Mouse (Mus musculus): ENCODE measurements around the gene Rps6kl1.

Rps6kl1 gene

DNA sequence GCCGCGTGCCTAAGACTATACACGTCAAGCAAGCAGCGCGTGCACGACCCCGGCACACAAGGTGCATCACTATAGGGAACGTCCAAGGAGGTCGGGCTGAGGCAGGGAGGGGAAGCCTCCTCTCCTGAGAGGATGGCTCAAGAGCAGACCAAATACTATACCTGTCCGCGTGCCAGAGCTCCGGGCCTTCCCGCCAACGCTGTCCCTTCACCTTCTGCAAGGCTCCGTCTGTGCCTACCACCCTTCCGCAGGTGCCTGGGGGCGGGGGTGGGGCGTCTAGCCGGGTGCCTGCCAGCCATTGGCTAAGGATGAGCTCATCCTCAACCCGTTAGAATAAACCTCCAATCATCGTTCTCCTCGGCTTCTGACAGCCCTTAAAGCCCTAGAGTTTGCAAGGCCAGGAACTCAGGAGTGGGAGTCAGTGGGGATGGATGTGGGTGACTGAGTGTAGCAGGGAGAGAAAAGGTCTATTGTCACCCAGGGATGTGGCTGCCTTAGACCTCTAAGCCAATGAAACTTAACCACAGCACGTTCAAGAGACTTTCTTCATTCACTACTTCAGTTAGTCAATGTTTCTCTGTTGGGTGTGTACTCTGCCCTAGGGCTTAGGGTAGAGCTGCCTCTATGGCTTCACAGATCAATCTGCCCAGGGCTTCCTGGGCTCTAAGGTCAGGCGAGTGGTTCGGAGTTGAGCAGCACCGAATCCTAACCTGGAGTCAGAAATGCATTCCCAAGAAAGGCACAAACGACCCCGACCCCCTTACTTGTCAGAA, at the start of gene Rps6kl1:
TSS of gene Rps6kl1 (minus strand) at position 263 of the 773 bp plus-strand sequence.
- no peak for DNase-seq (ENCODE audit: low spot score)

DNA sequence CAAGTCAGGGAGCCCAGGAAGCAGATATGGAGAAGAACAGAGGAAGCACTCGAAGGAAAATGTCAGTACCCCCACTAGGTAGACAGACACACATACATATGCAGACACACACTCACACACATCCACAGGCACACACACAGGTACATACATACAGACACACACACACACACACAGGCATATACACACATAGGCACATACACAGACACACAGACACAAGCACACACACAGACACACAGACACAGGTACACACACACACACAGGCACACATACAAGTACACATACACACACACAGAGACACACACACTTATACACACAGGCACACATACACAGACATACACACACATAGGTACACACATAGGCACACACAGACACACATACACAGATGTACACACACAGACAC, 48.9 kb upstream of the Rps6kl1 start:
- no peak for DNase-seq (ENCODE audit: low spot score)

DNA sequence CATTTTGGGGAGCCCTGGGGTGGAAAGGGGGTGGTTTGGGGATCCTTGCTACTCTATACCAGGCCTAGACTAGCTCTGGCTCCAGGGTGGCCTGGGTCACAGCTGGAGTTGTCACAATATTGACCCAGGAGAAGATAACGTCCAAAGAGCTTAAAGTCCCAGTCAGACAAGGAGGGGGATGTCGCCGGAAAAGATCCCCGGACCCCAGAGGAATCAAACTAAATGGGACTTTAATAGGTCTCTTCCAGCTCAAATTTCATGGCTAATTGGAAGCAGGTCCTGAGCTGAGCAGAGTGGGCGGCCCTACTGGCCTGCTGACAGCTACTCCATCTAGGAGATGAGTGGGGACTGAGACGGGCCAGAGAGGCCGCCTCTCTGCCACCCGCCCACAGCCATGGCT, 46.9 kb upstream of the Rps6kl1 start:
- no peak for DNase-seq (ENCODE audit: low spot score)

DNA sequence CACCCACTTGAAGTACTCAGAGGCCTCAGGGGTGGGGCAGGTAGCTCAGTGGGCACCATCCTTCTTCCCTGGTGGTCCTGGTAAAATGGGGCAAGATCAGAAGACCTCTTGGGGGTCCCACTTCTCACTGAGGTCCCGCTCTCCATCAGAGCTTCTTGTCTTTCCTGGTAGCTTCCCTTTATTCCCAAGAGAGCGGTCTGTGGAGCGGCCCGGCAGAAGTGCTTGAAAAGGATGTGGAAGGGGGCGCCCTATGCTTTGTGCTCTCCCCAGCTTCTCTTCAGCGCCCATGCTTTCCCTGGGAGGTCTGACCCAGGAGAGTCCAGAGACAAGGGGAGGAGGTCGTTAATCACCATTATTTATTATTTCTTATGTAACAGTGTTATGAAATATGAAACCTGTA, 46.3 kb upstream of the Rps6kl1 start:
- no peak for DNase-seq (ENCODE audit: low spot score)

DNA sequence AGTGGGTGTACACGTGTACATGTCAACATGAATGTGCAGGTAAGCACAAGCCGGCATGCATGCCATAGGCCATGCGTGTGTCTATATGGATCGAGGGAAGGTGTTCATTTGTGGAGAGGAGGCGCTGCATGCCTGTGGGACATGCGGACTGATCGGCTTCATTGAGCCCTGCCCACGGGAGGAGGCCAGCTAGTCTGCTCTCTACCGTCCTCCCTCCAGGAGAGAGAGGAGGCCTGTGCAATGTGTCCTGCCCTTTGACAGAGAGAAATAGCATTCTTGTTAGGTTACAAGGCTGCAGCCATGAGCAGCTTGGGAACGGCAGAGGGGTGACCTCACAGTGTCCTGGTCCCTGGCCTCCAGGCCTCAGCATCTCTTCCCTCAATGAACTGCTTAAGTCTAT, 45.1 kb upstream of the Rps6kl1 start:
- no peak for DNase-seq (ENCODE audit: low spot score)

DNA sequence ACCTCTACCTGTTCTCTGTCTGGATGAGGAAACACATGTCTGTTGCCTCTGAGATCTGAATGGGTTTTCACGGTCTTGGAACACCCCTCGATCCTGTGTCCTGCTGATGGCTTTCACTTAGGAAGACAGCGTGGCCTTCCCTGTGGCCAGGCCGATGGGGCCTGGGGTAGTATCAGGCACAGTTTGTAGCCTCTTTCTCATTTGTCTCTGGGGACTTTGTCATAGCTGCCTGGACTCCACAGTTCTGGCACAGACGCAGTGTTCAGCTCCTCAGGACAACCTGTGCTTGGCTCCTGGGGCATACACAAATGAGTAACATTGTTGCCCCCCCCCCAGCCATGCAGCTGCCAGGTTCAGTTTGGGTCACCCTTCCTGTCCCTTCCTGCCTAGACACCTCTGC, 44.0 kb upstream of the Rps6kl1 start:
- DNase-seq (ENCODE audit: low spot score): no peak

DNA sequence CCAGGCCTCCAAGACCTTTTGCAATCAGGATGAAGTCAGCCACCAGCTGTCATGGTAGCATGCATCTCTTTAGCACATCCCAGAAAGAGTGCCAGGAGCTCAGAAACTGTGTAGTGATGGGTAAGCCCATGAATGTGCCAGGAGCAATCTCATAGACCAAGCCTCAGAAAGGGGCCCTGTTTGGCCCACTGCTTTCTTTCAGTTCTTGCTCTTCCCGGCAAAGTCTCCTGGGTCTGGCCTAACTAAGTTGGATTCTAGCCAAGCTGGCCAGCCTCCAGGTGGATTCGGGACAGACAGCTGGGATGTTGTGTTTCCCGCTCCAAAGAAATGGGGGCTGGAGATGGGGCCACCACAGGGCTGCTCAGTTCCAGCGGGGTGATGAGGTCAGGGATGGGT, 43.6 kb upstream of the Rps6kl1 start:
- DNase-seq (ENCODE audit: low spot score): peak; percentile 50

DNA sequence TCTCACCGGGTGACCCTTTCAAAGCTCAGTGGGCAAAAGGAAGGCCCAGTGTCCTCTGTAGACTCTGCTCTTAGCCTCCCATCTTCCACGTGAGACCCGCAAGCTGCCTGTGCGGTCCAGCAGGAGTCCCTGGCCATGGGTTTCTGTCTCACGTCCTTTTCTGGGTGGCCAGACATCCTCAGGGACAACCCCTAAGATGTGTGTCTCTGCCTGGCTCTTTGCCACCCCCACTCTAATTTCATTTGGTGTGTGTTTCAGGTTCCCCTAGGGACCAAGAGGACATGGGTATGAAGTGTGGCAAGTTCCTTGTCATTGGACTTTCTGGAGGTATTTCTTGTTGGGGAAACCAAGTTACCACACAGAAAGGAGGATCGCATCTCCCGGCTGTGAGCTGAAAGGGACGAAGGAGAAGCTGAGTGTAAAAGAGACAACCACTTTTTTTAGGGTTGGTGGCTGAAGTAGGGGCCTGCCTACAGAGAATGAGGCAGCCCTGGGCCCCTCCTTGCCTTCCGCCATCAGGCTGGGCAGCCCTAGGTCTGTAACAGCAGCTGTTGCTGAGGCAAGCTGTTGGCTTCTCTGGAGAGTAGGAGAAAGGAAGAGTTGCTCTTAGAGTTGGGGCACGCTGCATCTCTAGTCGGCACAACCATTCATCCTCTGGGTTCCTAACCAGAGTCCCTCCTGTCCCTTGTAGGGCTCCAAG, 43.0 kb upstream of the Rps6kl1 start:
- DNase-seq (ENCODE audit: low spot score): no peak

DNA sequence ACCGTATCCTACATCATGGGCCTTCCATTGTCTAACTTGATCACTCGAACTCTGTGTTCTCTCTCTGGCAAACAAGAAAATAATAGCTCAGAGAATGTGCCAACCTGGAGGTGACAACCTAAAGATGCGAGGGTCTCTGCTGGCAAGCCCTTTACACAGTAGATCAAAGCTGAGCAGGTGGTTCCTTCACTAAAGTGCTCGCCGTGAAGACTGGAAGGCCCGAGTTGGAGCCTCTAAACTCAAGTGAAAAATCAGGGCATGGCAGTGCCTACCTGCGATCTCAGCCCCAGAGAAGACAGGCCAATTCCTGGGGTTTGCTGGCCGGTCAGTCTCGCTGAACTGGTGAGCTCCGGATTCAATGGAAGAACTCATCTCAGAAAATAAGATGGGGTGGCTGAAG, 42.1 kb upstream of the Rps6kl1 start:
- no peak for DNase-seq (ENCODE audit: low spot score)

DNA sequence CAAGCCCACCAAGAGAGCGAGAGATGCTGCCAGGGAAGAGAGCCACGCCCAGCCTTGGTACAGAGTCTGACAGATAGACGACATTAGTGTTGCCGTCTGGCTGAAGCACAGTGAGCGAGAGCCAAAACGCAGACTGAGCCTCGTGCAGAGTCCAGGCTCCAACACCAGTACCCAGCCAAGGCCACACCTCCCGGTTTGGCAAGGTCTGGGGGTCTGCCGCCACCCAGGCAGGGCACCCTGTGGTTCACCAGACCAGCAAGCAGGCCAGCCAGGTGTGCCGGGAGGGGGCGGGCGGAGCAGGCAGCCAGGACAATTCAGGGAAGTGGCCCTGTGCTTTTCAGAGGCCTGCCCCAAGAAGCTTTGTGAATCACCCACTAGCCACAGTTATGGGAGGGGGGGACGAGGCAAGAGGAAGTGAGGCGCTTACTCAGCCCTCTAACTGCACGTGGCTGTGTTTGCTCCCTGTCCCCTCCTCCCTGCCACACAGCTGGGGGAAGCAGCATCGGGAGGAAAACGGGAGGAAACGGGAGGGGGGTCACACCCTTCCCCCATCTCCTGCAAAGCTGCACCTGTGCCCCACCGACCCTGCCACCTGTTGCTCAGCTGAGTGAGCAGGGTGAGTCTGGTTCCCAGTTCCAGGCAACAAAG, 41.5 kb upstream of the Rps6kl1 start:
- no peak for DNase-seq (ENCODE audit: low spot score)

DNA sequence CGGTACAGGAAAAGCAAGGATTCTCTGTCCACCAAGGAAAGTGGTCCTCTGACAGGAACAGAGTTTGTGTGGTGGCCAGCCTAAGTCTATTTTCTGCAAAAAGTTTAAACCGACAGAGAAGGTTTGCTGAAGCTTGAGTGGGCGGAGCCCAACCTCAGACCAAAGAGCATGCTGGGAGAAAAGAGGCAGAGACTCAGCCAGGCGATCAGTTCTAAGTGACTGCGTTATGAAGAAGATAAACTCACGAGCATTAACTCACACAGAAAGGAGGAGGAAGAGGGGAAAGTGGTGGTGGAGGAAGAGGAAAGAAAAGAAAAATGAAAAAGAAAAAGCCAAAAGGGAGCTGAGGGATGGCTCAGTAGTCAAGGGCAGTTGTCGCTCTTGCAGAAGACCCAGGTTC, 39.2 kb upstream of the Rps6kl1 start:
- no peak for DNase-seq (ENCODE audit: low spot score)

DNA sequence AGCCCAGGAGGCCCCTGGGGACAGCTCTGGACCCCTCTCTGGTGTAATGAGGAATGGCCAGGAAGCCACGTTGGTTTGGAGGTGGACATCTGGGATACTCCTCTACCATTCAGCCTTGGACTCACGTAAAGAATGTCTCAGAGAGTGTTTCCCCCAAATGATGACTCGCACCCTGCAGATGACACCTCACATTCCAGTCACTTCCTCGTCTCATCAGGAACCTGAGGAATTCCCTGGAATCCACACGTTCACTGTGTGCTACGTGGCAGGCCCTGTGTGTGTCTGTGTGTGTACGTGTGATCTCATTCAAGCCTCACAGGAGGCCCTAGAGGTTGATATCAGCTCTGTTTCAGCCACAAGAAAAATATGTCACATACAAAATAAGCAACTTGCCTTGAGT, 35.3 kb upstream of the Rps6kl1 start:
- no peak for DNase-seq (ENCODE audit: low spot score)

DNA sequence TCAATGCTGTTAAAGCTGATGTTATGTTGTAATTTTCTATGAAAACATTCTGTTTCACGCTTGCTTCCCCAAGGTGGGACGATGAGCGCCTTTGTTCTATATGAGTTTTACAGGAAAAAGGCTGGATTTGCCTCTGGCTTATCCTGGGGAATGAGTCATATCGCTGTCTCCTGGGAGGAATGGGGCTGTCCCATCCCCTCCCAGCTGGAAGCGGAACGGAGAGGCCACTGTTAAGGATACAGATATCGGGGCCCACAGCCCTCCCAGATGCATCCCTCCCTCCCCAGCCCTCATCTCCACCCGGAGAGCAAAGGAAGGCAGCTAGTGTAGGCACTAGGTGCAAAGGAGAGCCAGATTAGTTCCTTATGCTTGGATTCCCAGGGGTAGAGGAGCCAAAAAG, 34.7 kb upstream of the Rps6kl1 start:
- no peak for DNase-seq (ENCODE audit: low spot score)

DNA sequence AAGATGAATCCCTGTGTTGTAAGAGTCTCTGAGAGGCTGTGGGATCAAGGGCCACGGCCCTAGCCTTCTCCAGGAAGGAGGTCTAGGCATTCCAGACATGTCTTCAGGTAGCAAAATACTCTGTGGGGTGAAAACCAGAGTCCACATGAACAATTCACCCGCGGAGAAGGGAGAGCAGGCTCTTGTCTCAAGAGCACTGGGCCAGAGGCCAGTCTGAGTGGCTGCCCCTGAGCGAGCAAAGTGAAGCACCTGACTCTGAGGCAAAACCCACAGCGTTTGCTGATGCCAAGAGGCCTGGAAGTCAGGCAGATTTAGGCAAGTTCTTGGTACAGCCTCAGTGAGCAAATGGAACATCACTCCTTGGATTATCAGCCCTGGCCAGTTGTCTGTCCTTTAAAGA, 33.1 kb upstream of the Rps6kl1 start:
- DNase-seq (ENCODE audit: low spot score): no peak

DNA sequence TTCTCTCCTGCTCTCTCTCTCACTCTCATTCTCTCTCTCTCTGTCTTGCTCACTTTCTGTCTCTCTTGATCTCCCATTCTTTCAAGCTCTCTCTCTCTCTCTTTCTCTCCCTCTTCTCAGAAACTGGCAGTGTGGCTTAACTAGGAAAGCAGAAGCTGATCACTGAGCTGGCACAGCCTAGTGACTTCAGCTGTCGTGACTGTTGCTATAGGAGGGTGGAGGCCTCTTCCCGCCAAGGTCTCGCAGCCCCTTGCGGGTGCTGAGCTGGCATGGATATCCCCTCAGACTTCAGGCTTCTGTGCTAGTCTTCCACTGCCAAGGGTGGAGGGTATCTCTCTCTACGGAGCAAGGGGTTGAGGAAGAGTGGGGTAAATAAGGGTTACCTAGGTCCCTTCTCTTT, 31.8 kb upstream of the Rps6kl1 start:
- DNase-seq (ENCODE audit: low spot score): no peak

DNA sequence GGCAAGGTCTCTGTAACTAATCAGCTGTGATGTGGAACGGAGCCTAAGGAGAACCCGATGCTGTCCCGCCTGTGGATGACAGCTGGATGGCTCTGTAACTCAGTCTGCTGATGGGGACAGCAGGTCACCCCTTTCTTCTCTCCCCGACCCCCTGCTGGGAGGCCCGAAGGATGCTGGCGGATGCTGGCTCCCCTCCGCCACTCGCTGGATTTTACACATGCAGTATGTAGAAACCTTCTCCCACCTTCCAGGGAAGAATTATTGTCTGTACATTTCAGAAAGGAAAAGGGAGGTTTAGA, 31.2 kb upstream of the Rps6kl1 start:
- DNase-seq (ENCODE audit: low spot score): no peak

DNA sequence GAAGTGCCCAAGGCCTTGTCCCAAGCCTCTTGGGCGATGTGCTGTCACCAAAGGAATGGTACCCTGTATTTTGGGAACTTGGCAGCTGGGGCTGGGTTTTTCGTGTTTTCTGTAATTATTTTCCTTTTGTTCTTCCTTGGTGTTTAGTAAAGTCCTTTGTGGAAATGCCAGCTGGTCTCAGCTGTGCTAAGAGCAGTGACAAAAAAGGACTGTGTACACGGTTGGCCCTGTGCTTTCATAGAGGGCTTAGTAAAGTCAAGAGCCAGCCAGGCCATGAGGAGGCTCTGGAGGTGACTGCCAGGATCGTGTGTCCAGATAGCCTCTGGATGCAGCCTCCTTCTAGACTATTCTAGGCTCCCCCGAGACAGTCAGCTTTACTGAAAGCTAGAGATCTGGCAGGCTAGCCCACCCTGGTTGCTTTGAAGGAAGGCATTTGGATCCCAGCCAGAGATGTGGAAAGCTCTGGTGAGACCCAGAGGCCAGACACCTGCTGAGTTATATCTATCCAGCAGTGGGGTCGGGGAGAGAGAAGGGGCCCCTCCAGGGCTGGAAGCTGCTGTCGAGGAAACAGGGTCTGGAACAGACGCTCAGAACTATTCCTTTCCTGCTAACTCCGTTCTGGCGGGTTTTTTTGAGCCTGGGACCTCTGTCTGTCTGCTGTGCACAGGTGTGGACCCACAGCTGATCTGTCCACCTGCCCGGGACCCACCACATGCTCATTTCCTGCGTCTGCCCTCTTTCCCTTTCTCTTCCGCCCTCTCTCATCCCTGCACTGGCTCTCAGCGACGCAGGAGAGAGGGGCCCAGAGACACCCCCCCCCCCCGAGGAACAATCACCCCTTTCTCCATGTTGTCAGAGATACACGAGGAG, 30.6 kb upstream of the Rps6kl1 start:
- no peak for DNase-seq (ENCODE audit: low spot score)

DNA sequence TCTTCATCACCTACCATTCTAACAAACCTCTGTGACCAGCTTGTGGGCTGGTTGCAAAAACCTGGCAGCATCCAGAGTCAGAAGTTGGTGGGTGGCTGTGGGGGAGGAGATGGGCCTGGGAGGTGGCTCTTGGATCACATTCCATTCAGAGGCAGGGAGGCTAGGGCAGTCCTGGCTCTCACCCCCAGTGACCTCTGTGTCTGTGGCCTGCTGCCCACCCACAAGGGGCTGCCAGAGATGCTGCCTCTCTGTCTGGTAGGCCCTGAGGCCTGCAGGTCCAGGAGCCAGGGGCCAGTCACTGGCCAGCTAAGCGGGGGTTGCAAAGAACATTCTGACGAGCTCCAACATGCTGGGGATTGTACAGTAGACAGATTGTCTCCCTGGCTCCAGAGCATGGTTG, 27.2 kb upstream of the Rps6kl1 start:
- DNase-seq (ENCODE audit: low spot score): no peak

DNA sequence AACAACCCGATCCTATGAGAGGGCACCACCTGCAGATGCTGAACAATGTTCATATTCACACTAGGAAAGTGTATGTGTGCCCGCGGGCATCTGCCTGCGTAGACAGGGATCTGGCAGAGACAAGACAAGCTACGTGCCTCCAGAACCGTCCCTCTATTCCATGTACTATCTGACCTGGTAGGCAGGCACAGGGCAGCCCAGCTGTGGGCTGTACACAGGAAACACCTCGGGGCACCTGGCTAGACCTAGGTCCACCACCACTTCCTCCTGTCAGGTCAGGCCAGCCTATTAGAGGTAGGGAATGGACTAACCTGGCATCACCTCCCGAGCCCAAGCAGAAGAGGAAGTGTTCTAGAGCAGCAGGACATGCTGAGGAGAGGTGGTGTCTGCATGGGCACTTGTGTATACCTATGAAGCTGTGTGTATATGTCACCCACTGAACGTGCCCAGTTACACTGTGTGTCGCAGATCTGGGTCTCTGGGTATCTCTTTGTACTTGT, 26.7 kb upstream of the Rps6kl1 start, which contains the start of gene Pgf:
TSS of gene Pgf (minus strand) at position 51 of the 500 bp plus-strand sequence.
- no peak for DNase-seq (ENCODE audit: low spot score)

DNA sequence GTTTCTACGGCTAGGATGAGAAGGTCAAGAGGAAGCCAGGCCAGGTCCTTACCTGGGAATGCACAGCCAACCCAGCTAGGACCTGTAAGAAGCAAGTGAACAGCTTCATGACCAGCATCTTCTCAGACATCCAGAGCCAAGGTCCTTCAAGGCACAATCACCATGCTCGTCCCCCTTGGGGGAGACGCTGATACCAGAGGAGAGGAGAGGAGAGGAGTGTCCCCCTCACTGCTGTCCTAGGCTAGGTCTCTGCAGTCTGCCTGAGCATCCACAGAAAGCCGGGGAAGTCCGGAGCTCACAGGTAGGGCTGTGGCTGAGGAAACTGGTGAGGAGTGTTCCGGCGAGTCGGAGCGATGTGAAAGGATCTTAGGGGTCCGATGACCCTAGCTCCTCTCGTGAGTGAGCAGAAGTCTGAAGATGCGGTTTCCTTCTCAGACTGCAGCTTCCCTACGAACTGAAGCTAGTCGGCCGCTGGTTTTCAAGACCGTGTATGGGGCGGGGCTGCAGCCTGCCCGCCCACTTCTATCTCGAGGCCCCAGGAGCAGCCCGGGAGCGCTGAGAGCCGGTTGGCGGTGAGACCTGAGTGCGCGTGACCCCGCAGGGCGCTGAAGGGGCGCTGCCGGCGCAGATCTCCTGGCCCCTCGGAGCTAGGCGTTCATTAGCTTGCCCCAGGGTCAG, 25.9 kb upstream of the Rps6kl1 start:
- DNase-seq (ENCODE audit: low spot score): peak; percentile 37

DNA sequence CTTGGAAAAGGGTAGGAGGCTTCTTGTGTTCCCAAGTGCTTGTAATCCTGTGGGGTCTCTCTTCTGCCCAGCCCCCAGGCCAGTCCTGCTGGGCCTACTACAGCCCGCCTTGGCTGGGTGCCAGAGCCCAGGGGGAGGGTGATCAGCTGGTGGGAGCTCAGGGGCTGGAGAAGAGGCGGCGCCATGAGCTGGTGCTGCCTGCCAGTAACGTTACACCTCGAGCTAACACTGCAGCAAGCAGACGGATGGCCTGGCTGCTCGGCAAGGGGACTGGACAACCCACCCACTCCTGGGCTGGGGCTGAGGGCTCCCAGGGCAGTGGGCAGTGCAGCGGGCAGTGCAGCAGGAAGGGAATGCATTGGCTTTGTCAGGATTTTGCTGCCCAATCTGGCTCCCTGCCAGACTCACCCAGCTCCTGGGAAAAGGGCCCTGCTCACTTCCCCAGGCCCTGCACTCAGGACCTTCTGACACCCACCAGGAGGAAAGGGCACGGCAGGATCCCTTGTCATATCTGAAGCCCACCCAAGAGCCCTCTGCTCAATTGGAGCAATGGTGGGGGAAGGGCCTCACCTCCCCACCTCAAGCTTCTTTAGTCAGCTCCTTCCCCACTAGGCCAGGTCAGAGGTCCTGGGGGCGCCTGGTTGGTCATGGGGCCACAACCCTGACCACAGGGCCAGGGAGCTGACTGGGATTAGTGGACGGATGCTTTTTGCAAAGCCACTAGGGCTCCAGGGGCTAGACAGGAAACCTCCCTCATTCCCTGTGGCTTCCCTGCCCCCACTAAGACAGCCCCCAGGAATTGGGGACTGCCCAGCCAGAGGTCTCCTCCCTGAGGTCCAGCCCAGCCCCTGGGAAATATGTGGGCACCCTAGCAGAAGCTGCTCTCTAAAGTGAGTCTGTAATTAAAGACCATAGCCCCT, 25.1 kb upstream of the Rps6kl1 start:
- no peak for DNase-seq (ENCODE audit: low spot score)

All from urinary bladder, postnatal 25 days (tissue).